Mouse (Mus musculus): ENCODE measurements around the gene Lrrc72.

The Lrrc72 gene

DNA sequence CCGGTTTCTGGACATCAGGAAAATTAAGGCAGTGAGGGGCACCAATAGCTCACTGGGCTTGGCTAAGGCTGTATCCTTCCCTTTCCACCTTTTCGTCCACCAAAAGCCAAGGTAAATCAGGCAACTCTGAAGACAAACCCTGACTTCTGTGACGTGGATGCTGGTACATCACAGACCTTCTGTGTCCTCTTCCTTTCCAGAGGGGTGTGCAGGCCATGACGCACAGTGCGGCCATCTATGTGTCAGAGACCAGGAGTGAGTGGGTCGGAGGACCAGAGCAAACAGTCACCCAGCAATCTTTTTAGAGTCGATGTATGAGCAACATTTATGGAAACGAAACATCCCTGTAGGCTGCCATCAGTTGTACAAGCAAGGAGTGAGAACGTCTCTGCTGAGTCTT lies at the start of gene Lrrc72:
TSS of gene Lrrc72 (minus strand) at position 101 of the 400 bp plus-strand sequence.
- DNase-seq (ENCODE audit: low read depth, low spot score): no peak

DNA sequence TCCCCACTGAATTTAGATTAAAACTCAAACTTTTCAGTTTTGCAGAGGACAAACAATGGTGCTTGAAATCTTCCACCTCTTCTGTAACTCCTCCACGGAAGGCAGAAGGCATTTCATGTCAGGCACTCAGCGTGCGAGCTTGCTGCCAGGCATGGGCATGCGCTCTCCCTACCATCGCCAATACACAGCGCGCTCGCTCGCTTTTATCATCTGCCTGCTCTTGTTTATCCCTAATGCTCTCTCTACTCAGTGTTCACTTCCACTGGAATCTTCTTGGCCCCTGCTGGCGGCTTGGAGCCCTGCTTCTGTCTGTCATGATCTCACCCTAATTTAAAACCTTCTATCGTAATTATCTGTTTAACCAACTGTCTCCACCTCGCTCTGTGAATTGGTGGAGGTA lies 49.1 kb upstream of the Lrrc72 start:
- peak; percentile 16 for DNase-seq (ENCODE audit: low read depth, low spot score)

DNA sequence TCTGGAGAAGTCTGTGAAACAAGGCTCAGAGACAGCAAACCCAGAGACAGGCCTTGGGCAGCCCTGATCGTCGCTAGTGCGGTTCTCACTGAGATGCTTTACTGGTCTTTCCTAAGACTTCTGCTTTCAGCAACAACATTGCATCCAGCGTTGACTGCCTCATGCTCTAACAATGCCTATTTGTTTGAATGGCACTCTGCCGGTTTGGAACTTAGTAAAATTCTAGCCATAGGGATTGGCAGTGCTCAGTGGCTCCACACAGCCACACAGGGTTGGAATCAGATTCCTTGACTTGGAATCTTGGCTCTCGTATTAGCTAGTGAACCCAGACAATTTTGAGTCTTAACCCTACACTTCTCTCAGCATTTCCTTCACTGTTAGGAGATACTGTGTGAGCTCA lies 38.1 kb upstream of the Lrrc72 start:
- no peak for DNase-seq (ENCODE audit: low read depth, low spot score)

GRCm38 (mm10) chr12:36290465-36290864 lies 37.3 kb upstream of the Lrrc72 start:
- no peak for DNase-seq (ENCODE audit: low read depth, low spot score)

DNA sequence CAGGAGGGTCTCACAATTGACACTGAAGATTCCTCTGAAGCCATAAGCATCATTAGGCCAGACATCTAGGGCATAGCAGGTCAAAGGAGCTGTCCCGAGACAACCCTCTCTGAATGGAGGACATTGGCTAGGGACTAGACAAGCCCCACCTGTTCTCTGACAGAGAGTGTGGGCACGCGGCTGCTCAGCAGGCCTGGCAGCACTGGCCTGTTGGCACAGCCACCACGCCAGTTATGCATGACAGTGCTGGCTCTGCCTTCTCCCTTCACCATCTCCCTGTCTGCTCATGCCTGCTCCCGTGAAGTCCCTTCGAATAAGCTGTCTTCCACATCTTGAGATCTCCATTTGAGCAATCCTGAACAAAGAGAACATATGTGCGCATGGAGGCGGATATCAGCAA lies 36.4 kb upstream of the Lrrc72 start:
- DNase-seq (ENCODE audit: low read depth, low spot score): no peak

DNA sequence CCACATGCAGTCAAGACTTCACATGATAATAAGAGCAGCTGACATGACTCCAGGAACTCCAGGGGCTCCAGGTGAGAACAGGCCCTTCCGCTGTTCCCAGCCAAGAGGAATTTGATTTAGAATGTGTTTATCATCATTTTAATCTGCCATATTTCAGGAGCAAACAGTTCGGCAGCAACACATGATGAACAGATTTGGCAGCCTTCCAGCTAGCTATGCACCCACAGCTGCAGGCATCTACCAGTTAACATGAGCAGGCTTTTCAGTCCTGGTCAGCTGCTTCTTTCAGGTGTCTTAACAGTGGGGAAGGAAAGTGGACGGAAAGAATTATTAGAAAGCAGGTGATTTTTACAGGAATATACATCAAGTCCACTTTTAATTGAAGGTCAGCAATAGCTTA lies 21.6 kb upstream of the Lrrc72 start:
- no peak for DNase-seq (ENCODE audit: low read depth, low spot score)

DNA sequence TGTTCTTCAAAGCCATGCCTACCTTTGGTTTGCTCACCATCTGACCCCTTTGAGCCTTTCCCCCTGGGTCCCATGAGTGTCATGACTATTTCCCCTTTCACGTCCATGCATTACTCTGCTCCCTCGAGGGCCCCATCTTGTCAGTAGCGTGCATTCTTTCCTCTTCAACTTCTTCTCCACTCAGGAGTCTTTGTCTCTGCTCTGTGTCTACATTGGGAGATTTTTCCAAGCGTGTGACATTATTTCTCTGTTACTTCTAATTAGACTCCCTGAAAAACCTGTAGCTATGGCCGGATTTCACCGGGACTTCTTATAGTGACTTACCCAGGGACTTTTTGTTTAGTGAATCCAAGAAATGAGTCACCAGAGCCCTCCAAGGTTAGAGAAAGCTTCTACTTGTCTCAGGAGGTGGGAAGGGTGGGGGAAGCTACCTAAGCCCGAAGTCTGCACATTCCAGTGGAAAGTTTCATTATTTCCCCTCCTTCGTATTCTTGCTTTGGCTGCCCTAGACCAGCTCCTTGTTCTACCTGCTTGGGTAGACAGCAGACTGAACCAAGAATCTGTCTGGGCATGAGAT lies 14.6 kb upstream of the Lrrc72 start:
- DNase-seq (ENCODE audit: low read depth, low spot score): no peak

DNA sequence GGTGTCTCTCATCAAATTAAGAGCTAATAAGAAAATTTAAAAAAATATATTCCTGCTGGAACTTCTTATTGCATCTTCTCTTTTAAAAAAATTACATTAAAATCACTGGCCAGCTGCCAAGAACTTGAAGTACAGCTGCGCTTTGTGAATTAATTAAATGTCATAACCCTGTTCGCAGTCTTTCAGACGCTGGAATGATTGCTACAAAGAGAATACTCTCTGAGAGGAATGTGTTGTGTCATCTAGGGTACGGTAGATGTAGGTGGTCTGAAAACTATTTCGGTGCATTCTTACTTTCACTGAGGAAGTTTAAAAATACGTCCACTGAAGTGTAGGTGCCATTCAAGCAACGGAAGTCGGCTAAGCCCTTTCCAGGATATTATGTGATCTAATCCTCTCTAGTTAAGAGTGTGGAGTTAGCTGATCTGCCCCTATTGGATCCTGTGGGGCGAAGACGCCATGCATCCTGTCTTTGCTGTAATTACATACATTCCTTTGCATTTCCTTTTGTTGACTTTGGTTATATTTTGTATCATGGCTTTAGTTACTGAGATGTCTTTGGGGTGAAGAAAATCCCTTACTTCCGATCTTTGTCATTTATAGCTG lies 9.0 kb upstream of the Lrrc72 start:
- no peak for DNase-seq (ENCODE audit: low read depth, low spot score)

DNA sequence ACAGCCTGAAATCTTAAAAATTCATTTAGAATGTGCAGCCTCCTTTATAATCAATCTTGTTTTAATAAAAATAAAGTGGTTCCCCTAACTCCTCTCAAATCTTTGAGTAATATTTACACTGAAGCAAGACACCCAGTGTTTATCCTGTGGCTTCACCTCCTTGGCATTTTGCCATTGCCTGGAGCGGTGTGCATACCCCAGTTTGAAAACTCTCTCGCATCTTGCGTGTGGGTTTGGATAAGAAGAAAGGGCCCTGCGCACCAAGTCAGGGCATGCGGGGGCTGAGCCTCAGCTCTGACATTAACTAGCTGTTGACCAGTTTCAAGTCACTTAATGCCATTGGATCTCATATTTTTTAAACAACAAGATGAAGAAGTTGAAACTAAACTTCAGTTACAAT lies 2.2 kb upstream of the Lrrc72 start:
- no peak for DNase-seq (ENCODE audit: low read depth, low spot score)

- no peak for DNase-seq (ENCODE audit: low read depth, low spot score)
Observed at GRCm38 (mm10) chr12:36241171-36241570, 12.0 kb downstream of the Lrrc72 start.

DNA sequence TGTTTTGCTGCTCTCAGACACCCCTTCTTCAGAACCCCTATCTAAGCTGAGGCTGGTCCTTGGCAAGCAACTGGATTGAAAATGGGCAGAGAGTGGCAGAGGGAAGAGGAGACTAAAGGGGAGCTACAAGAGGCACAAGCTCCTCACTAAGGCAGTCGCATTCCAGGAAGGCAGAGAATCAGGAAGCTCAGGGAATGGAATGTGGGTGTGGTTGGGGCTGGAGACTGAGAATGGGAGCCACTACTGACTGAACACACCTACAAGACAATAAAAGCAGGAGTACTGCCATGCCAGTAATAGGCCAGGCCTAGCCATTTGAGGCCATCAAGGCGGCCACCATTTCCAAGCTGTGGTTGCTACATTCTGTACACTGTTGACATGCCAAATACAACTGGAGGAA lies 21.8 kb downstream of the Lrrc72 start:
- DNase-seq (ENCODE audit: low read depth, low spot score): peak; percentile 73

DNA sequence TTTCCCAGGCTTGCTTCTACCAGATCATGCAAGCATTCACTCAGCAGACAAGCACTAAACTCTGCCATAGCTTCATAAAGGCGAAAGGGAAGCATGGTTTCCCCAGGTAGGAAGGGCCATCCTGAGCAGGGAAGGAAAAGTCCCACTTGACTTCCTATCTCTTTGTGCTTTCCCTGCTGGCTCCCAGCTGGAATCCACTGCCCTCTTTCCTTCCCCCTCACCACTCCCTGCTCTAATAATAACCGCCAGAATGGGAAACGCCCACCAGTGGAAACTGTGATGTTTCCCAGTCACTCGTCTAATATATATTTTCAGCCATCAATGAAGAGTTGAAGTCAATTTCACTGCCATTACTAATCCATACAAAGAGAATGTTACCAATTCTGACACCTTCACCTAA lies 28.8 kb downstream of the Lrrc72 start:
- DNase-seq (ENCODE audit: low read depth, low spot score): no peak

DNA sequence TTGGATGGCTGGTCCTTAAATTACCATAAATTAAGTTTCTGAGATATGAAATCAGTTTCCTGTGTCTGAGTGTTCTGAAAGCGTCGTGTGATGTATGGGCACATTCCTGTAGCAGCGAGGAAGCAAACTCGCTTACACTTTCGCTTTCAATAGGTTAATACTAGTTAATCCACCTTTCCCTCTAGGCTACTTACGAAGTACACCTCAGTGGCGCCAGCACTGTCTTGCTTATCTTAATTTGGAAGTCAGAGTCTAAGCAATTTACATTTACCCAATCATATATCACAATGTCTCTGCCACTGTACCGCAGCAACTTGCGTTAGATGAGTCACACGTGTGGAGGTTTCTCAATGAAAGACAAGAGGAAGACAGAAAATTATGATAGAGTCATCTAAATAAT lies 36.3 kb downstream of the Lrrc72 start:
- DNase-seq (ENCODE audit: low read depth, low spot score): no peak

DNA sequence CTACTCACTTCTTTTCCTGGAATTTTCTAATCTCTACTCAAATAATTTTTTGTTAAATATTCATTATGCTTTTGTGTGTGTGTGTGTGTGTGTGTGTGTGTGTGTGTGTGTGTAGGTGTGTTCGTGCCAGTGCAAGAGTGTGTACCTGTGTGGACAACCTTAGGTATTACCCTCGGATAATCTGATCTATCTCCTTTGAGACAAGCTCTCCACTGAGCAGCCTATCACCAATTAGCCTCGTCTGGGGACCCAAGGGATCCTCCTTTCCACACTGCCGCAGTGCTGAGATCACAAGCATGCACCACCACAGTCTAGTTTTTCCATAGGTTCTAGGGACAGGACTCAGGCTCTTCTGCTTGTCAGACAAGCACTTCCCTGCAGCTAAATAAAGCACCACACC lies 37.0 kb downstream of the Lrrc72 start:
- DNase-seq (ENCODE audit: low read depth, low spot score): no peak

- DNase-seq (ENCODE audit: low read depth, low spot score): peak; percentile 65
Observed at GRCm38 (mm10) chr12:36215149-36215480, 38.1 kb downstream of the Lrrc72 start.

DNA sequence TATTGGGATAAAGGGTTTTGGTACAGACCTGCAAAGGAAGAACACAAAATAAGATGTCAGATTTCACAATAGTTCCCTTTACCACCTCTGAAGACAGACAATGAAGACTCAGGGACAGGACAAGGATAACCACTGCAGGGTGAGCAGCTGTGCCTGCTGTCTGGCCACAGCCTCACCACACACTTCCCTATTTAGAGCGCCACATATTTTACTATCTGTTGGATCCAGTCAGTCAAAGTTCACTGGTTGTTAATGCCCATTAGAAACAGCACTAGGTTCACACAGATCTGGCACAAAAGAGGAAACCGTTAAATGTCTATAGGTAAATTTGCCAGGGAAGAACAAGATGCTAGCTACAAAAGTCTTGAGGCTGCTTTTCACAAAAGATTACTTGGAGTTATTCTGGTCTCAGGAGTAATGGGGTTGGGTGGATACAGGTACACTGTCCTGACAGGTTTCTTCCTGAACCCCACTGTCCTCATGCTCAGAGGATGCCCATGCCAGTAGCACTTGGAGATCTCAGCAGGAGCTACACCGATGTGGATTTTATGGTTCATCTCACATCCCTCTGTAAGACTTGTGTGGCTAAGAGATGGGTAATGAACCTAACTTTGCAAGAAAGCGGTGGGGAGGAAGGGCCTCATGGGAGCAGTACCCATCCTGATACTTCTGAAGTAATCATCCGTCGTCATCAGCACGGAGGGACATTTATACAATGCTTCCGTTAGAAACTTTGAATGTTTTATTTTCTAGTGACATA lies 38.6 kb downstream of the Lrrc72 start:
- DNase-seq (ENCODE audit: low read depth, low spot score): no peak

DNA sequence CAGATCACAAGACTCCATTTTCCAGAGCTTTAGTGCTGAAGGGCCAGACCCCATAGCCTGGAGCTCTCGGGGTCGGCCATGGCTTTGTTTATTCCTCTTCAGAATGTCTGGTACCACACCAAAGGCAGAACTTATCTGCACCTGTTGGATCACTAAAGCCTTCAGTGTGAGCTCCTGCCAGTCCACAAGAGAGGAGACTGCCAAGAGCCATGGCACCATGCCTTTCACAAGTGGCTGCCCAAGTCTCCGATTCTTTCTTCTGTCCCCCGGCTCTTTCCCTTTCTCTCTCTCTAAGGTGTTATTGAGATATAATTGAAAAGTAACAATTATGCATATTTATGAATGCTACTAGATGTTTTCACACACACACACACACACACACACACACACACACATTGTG lies 43.1 kb downstream of the Lrrc72 start:
- no peak for DNase-seq (ENCODE audit: low read depth, low spot score)

GRCm38 (mm10) chr12:36208456-36208855 lies 44.7 kb downstream of the Lrrc72 start:
- DNase-seq (ENCODE audit: low read depth, low spot score): peak; percentile 7

GRCm38 (mm10) chr12:36207800-36208148 lies 45.4 kb downstream of the Lrrc72 start:
- DNase-seq (ENCODE audit: low read depth, low spot score): no peak

GRCm38 (mm10) chr12:36207072-36207799 lies 46.0 kb downstream of the Lrrc72 start:
- DNase-seq (ENCODE audit: low read depth, low spot score): peak; percentile 27

DNA sequence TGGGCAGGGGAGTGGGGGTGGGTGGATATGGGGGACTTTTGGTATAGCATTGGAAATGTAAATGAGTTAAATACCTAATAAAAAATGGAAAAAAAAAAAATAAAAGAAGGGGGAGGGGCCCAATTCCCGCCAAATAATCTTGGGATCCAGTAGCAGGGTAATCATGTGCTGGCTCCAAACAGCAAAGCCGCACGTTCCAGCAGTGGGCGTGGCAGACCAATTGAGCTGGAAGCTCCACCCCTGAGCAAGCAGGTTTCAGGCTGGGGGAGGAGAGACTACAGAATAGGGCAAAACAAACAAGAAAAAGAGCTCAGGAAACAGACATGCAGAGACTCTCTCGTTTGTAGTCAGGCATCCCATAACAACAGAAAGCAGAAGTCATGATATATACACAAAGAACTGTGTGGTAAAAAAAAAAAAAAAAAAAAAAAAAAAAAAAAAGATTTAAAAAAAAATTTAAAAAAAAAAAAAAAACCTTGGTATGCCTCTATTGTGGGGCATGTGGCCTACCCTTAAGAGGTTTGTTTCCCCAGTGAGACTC lies 47.5 kb downstream of the Lrrc72 start:
- peak; percentile 83 for DNase-seq (ENCODE audit: low read depth, low spot score)

GRCm38 (mm10) chr12:36194976-36195375 lies 58.2 kb downstream of the Lrrc72 start:
- DNase-seq (ENCODE audit: low read depth, low spot score): peak; percentile 14
